Mouse (Mus musculus) G1E (cell line): ENCODE results near the gene Acsm3. TPM values are rescaled to one million over a fixed set of nuclear protein-coding genes. Genes with fewer than 3 reads are reported as not detected.

Experiments used
- ATAC-seq: 2 replicates; pipeline ENCODE4 v1.8.0; 2016; ENCODE audit warnings: mild to moderate bottlenecking; ENCODE audit not compliant: insufficient number of reproducible peaks, poor library complexity, low FRiP score, severe bottlenecking; ENCODE audit errors: extremely low read depth
- DNase-seq: peaks from one replicate; pipeline ENCODE4 v3.0.0; 2012; ENCODE audit warnings: low spot score
- H3K27me3 ChIP-seq: 2 replicates; pipeline ENCODE4 v1.6.1; 2012; ENCODE audit warnings: mild to moderate bottlenecking, low read length, inconsistent platforms; ENCODE audit not compliant: insufficient read depth
- H3K36me3 ChIP-seq: replicated peaks from 2 replicates; pipeline ENCODE3; 2012; ENCODE audit warnings: mild to moderate bottlenecking, inconsistent platforms
- H3K4me1 ChIP-seq: 2 replicates; pipeline ENCODE4 v1.6.1; 2012; ENCODE audit warnings: low read depth, low read length, inconsistent platforms, mixed read lengths; ENCODE audit not compliant: insufficient read depth
- H3K4me3 ChIP-seq: 2 replicates; pipeline ENCODE4 v1.5.1; 2012; ENCODE audit warnings: low read depth, mild to moderate bottlenecking, inconsistent platforms, low read length, moderate library complexity, mixed read lengths
- H3K9me3 ChIP-seq: replicated peaks from 2 replicates; pipeline ENCODE4 v1.6.1; 2012; ENCODE audit warnings: inconsistent platforms
- CTCF ChIP-seq: IDR thresholded peaks from 2 replicates; pipeline ENCODE4 v1.5.1; 2012; ENCODE audit warnings: low read depth, low read length, inconsistent platforms, mixed read lengths
- GATA1 ChIP-seq: IDR thresholded peaks from 2 replicates; pipeline ENCODE4 v1.6.1; 2012; ENCODE audit warnings: borderline replicate concordance, low read length, inconsistent platforms, mixed read lengths
- GATA2 ChIP-seq: IDR thresholded peaks from 2 replicates; pipeline ENCODE4 v1.6.1; 2012; ENCODE audit warnings: low read depth, low read length, inconsistent platforms, borderline replicate concordance
- POLR2AphosphoS5 ChIP-seq: IDR thresholded peaks from 2 replicates; pipeline ENCODE4 v1.6.1; 2012; ENCODE audit warnings: low read depth, low read length, inconsistent platforms; ENCODE audit not compliant: insufficient replicate concordance
- TAL1 ChIP-seq: conservative IDR thresholded peaks from 2 replicates; pipeline ENCODE4 v1.6.1; 2012; ENCODE audit warnings: low read depth, low read length, inconsistent platforms, mixed read lengths
- polyA plus RNA-seq: library from polyadenylated mRNA; stranded (reverse); fragments of >175 nt; gene quantifications from 2 replicates; pipeline ENCODE4 v1.2.3, GENCODE M21; 2012
- total RNA-seq, 2 experiments: library from RNA; stranded (forward) in 1 of 2; stranded (reverse) in 1 of 2; fragments of 200-1000 nt in 1 of 2; fragments of >200 nt in 1 of 2; fragmentation: Nextera tagmentation in 1 of 2; gene quantifications; 2 replicates each; pipeline ENCODE4 v1.2.3; 2014 to 2017

Acsm3 gene
- total and polyA plus RNA-seq, 3 experiments = 0.49 TPM; not detected in 2

DNA sequence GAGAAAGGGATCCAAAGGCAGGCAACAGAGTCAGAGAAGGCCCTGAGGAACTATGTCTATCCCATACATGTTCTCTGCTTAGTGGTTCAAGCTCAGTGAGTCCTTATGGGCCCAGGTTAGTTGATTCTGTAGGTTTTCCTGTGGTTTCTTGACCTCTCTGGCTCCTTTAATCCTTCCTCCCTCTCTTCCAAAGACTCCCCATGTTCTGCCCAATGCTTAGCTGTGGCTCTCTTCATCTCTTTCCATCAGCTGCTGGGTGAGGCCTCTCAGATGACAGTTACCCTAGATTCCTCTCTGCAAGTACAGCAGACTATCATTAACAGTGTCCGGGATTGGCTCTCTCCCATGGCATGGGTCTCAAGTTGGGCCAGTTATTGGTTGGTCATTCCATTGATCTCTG, 74.6 kb downstream of the Acsm3 start:
- Histone ChIP-seq H3K4me1 (peaks cover 24% of the 10 kb centered on the region), H3K27me3 (no peaks in the 10 kb centered on the region), H3K9me3 (no peaks in the 10 kb centered on the region), H3K36me3 (peaks cover 38% of the 10 kb centered on the region), H3K4me3 (no peak overlapping the region)
- DNase-seq = no peak
- TF ChIP-seq GATA1 = no peak
- TF ChIP-seq POLR2AphosphoS5 = no peak
- no peak for TF ChIP-seq TAL1
- TF ChIP-seq CTCF = no peak
- TF ChIP-seq GATA2 = no peak
- ATAC-seq = no peak

DNA sequence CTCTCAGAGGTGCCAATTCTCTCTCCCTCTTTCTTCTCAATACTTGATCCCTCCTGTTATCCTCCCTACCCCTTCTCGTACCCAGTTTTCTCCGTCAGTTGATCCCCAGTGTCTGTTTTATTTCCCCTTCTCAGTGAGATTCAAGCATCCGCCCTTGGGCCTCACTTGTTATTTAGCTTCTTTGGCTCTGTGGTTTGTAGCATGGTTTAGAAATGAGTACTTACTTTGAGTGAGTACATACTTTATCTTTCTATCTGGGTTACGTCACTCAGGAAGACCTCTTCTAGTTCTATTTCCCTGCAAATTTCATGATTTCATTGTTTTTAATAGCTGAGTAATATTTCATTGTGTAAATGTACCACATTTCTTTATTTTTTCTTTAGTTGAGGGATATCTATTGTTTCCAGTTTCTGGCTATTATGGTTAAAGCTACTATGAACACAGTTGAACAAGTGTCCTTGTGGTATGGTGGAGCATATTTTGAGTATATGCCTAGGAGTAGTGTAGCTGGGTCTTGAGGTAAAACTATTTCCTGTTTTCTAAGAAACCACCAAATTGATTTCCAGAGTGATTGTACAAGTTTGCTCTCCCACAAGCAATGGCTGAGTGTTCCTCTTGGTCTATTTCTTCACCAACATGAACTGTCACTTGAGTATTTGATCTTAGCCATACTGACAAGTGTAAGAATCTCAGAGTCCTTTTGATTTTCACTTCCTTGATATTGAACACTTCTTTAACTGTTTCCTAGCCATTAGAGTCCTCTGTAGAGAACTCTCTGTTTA, 75.5 kb downstream of the Acsm3 start:
- no peak for DNase-seq
- ATAC-seq = peak; percentile 45
- TF ChIP-seq GATA1 (no peak), GATA2 (no peak), TAL1 (no peak), POLR2AphosphoS5 (no peak), CTCF (no peak)

More for the DNA sequence above, 75.5 kb downstream of the Acsm3 start:
- Histone ChIP-seq H3K36me3 (peaks cover 32% of the 10 kb centered on the region), H3K4me1 (peaks cover 22% of the 10 kb centered on the region), H3K9me3 (no peaks in the 10 kb centered on the region), H3K27me3 (no peaks in the 10 kb centered on the region), H3K4me3 (no peak overlapping the region)

Other genes starting within 250 kb of the Acsm3 start
- gene Acsm5, start 241.5 kb upstream of the Acsm3 start, total RNA-seq (2014; fragmentation: Nextera tagmentation) = not detected in 2 replicates
- 0.11 TPM in 1 of 2 replicates, not detected in the other for gene Acsm5, start 241.5 kb upstream of the Acsm3 start, total RNA-seq (2017)
- gene Acsm5, start 241.5 kb upstream of the Acsm3 start, polyA plus RNA-seq = not detected in 2 replicates
- not detected in 2 replicates for gene Pdilt, start 237.4 kb upstream of the Acsm3 start, total RNA-seq (2014; fragmentation: Nextera tagmentation)
- not detected in 2 replicates for gene Pdilt, start 237.4 kb upstream of the Acsm3 start, total RNA-seq (2017)
- not detected in 2 replicates for gene Pdilt, start 237.4 kb upstream of the Acsm3 start, polyA plus RNA-seq
- not detected in 2 replicates for gene Acsm2, start 206.6 kb upstream of the Acsm3 start, total RNA-seq (2014; fragmentation: Nextera tagmentation)
- 0.05 and 0.12 TPM in 2 replicates for gene Acsm2, start 206.6 kb upstream of the Acsm3 start, total RNA-seq (2017)
- gene Acsm2, start 206.6 kb upstream of the Acsm3 start, polyA plus RNA-seq = not detected in 2 replicates
- gene Acsm1, start 153.9 kb upstream of the Acsm3 start, total RNA-seq (2014; fragmentation: Nextera tagmentation) = not detected in 2 replicates
- not detected in 2 replicates for gene Acsm1, start 153.9 kb upstream of the Acsm3 start, total RNA-seq (2017)
- not detected in 2 replicates for gene Acsm1, start 153.9 kb upstream of the Acsm3 start, polyA plus RNA-seq
- not detected in 2 replicates for gene Acsm4, start 70.9 kb upstream of the Acsm3 start, total RNA-seq (2014; fragmentation: Nextera tagmentation)
- gene Acsm4, start 70.9 kb upstream of the Acsm3 start, total RNA-seq (2017) = not detected in 2 replicates
- not detected in 2 replicates for gene Acsm4, start 70.9 kb upstream of the Acsm3 start, polyA plus RNA-seq
- gene Thumpd1, start 40.1 kb upstream of the Acsm3 start, total RNA-seq (2014; fragmentation: Nextera tagmentation) = 41.4 and 53.9 TPM in 2 replicates
- 102 and 115 TPM in 2 replicates for gene Thumpd1, start 40.1 kb upstream of the Acsm3 start, total RNA-seq (2017)
- 64.8 and 72.8 TPM in 2 replicates for gene Thumpd1, start 40.1 kb upstream of the Acsm3 start, polyA plus RNA-seq
- gene Rexo5, start 33.1 kb downstream of the Acsm3 start, total RNA-seq (2014; fragmentation: Nextera tagmentation) = 64.3 and 76.8 TPM in 2 replicates
- 42.8 and 58.4 TPM in 2 replicates for gene Rexo5, start 33.1 kb downstream of the Acsm3 start, total RNA-seq (2017)
- 2.5 and 3.5 TPM in 2 replicates for gene Rexo5, start 33.1 kb downstream of the Acsm3 start, polyA plus RNA-seq
- 49.1 and 65.5 TPM in 2 replicates for gene Eri2, start 33.1 kb downstream of the Acsm3 start, total RNA-seq (2014; fragmentation: Nextera tagmentation)
- gene Eri2, start 33.1 kb downstream of the Acsm3 start, total RNA-seq (2017) = 32.4 and 37.4 TPM in 2 replicates
- 1.2 and 1.7 TPM in 2 replicates for gene Eri2, start 33.1 kb downstream of the Acsm3 start, polyA plus RNA-seq
- 2.4 and 2.5 TPM in 2 replicates for gene Lyrm1, start 134.9 kb downstream of the Acsm3 start, total RNA-seq (2014; fragmentation: Nextera tagmentation)
- gene Lyrm1, start 134.9 kb downstream of the Acsm3 start, total RNA-seq (2017) = 5.7 and 6.0 TPM in 2 replicates
- 0.91 and 1.2 TPM in 2 replicates for gene Lyrm1, start 134.9 kb downstream of the Acsm3 start, polyA plus RNA-seq
- 8.9 and 9.4 TPM in 2 replicates for gene Dcun1d3, start 135.4 kb downstream of the Acsm3 start, total RNA-seq (2014; fragmentation: Nextera tagmentation)
- gene Dcun1d3, start 135.4 kb downstream of the Acsm3 start, total RNA-seq (2017) = 10.2 and 10.8 TPM in 2 replicates
- gene Dcun1d3, start 135.4 kb downstream of the Acsm3 start, polyA plus RNA-seq = 4.4 and 8.9 TPM in 2 replicates